Mouse (Mus musculus): ENCODE data around the gene Srsf12. TPM values are rescaled to one million over a fixed set of nuclear protein-coding genes. Genes with fewer than 3 reads are reported as not detected.

Srsf12 gene
- total RNA-seq (2023), result under 1 TPM in 1 of 2 experiments, not detected in 1; 0.29 TPM

DNA sequence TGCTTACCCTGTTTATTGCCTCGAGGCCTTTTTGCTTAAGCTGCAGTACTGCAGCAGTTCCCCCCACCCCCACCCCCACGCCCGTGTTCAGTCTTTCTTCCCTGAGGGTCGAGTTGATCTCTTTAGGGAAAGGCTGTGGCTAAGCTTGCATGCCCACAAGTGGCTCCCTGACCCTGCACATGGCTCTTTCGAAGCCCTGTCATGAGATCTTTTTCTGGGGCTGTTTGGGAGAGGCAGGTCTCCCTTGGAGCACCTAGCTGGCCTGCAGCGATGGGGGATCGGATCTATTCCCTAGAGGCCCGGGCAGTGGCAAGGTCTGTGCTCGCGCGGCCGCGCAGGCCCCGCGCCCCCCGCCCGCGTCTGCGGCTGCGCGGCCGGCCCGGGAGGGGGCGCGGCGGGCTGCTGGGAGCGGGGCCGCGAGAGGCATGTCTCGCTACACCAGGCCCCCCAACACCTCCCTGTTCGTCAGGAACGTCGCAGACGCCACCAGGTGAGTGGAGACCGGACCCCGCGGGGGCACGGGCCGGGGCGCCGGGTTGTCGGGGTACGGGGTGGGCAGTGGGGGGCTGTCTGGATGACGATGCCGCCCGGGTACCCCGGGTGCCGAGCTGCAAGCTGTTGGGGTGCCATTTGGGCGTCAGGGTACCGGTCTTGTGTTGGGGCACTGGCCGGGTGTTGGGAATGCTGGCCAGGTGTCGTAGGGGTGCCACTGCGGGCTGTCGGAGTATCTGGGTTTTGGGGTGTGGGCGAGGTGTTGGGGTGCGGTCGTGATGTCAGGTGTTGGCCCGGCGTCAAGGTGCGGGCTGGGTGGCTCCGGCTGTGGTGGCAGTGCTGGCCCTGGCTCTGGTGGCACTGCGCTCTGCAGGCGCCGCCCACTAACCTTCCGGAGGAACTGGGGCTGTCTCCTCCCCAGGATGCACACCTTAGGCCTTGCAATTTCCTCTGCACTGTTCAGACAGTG, at the start of gene Srsf12:
Gene Srsf12 (plus strand): TSS at position 111 of the 961 bp plus-strand sequence.

DNA sequence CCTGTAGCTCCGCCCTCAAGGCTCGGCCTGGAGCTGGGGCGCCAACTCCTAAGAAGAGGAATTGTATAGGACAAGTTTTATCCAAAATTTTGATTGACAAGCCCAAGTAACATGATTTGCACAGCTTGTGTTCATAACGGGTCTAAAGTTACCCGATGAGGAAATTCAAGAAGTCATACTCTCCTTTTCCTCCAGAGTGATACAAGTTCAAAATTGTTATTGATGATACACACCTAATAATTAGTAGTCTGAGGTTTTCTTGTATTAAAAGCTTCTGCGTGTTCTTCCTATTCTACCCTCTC, 19.1 kb upstream of the Srsf12 start, which contains the start of gene Pm20d2:
Gene Pm20d2 (minus strand): TSS at position 3 of the 302 bp plus-strand sequence.

Other genes with a start within 250 kb of the Srsf12 start
- gene Rragd, start 226.0 kb upstream of the Srsf12 start, total RNA-seq (2023), result 1 to 10 TPM; 1.2 to 2.3 TPM
- gene Ube2j1, start 177.6 kb upstream of the Srsf12 start, total RNA-seq (2023), result 10 to 100 TPM; 90.2 to 94.7 TPM
- gene Gabrr2, start 146.0 kb upstream of the Srsf12 start, total RNA-seq (2023), result under 1 TPM; 0.42 to 0.55 TPM
- gene Gabrr1, start 76.5 kb upstream of the Srsf12 start, total RNA-seq (2023), result not detected
- not detected for gene Pm20d2, start 19.3 kb upstream of the Srsf12 start, total RNA-seq (2023)
- gene Pnrc1, start 81.2 kb downstream of the Srsf12 start, total RNA-seq (2023), result 100 to 1,000 TPM; 558 to 687 TPM
- gene Rngtt, start 101.3 kb downstream of the Srsf12 start, total RNA-seq (2023), result 10 to 100 TPM; 43.4 to 46.4 TPM